Mouse (Mus musculus) layer of hippocampus, adult 11-12 months (tissue): ENCODE data around the gene Slc35b3.

ENCODE experiments used
- DNase-seq: peaks from one replicate; pipeline ENCODE4 v3.0.0; 2022; ENCODE audit warnings: low spot score

Slc35b3 gene

DNA sequence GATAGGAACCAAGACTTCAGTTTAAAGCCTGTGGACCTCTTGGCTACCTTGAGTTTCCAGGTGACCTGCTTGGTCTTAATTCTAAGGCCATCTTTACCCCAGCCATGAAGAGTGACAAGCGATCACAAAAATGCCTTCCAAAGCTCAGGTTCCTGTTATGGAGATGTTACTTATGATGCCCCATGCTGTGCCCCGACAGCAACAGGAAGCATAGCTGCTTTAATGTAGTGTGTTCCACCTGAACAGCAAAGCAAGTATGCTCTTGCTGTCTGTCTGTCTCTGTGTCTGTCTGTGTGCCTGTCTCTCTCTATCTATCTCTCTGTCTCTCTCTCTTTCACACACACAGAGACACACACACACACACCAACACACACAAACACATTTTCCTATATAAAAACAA lies 22.2 kb downstream of the Slc35b3 start:
- no peak for DNase-seq

DNA sequence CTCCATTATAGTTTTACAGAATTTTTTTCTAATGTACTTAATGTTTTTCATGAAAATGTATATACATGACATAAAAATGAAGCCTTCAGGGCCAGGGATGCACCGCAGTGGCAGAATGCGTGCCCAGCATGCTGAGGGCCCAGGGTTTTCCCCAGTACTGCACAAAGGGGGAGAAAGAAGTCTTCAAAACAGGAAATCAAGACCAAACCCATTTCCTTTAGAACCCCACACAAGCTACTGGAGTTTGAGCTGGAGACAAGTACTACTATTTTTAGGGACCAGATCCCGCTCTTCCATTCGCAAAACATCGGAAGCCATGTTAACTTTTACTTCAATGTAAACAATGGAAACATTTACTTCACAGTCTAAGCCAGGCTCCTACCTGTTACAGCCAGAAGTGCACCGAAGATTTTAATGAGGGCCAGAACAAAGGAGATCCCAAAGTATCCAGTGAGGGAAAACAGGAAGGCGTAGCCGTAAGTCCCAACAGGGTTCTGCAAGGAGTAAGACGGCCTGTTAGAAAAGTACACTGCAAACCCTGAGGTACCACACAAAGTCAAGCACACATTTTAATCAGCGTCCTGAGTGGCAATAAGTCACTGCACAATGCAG lies 23.7 kb downstream of the Slc35b3 start:
- no peak for DNase-seq

DNA sequence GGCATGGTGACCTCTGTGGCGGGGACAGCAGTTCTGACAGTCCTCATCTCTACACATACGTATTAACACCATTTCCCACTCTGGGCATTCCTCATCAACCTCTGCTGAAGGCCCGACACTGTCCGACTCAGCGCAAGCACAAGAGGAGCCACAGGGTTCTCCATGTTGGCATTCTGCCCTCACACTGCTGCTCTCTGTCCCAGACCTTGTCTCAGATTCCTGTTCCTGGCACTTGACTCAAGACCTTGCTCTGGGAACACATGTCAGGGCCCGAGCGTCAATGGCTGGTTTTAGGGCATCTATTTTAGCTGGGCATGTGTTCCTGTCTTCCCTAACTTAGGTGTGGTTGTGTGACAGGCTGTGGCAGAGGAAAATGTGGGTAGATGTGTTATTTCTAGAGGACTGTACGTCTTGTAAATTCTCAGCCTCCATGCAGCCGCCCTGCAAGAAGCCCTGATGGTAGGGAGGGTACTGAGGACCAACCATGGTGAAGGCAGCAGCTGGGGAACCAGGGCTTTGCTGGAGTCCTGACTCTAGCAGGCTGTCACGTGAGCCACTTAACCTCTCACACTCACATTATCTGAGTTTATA lies 24.7 kb downstream of the Slc35b3 start:
- DNase-seq, result no peak

DNA sequence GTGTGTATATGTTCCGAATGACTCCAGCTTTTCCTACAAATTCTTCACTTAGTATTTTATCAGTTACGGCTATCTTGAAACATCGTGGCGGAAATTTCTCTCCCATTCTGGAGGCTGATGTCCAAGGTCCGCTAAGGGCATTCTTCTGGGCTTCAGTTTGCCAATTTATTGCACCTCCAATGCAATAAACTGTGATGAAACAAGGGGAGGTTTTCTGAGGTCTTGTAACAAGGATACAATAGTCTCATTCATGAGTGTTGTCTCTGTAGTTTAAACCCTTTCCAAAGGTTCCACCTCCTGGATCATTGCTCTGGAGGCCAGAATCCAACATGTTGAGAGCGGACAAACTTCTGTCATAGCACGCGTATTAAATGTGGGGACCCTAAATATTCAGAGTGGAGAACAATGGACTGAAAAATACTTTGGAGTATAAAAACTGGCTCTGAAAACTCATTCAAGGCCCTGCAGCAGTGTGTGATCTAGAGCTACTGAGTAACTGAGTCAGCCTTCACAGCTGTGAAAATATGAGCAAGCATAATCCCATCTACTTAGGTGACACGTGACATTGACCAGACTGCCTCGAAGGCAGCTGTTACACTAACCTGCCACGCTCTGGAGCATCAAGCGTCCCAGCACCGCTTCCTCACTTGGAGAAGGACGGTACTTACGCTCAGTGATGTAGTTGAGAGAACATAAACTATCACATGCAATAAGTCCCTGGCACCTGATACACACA lies 30.7 kb downstream of the Slc35b3 start:
- DNase-seq, result no peak

DNA sequence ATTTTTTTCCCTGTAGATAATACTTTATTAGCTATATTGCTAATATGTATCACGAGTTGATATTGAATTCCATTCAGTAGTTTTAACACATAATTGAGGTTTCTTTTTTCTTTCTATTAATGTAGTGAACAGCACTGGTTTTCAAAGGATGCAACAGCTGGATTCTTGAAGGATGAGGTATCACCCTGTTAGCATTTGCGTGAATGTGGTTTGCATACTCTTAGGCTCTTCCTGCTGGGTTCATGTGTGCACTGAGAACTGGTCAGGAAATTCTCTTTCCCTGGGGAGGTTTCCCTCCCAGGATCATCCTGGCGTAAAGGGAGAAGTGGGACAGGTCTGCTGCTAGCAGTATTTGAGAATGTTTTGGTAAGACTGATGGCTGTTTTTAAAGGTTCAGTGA lies 38.0 kb downstream of the Slc35b3 start:
- DNase-seq, result no peak

DNA sequence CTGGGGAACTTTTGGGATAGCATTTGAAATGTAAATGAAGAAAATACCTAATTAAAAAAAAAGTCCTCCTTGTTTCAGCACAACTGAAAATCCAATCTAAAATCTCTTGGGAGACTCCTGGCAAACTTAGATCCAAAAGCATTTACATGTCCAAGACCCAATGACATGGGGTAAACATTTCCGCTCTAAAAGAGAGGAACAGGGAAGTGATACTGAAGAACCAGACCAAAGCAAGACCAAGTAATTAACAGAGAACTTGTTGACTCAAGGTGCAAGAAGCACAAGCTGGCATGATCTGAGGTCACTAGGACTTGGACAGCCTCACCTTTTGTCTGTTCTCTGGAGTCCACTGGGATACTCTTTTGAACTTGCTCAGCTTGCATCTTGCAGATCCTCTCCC lies 39.4 kb downstream of the Slc35b3 start:
- no peak for DNase-seq

DNA sequence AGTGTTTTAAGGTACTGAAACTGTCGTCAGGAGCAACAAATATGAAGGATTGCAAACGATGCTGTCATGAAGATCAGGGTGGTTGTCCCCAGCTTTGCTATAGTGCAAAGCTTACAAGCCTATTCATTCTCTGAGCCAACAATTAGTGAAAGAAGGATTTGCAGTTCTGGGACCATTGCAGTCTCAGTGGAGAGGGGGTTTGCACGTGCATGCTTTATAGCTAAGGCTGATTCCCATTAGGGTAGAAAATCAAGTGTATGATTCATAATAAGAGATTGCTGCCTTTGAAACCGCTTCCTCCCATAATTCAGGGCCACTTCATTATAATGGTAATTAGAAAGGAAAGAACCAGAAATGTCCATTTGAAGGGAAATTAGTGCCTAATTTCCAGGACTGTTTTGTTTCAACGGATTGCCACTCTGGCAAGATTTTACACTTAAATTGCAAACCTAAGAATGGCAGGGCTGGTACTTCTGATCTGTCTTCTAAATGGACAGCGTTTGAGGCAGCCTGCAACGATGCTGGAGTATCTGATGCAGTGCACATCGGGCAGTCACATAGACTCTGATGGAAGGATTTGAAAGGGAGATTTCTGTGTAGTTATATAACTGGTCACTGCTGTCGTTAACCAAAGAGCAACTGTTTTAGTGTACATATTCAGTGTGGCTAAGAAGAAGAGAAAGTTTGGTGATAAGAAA lies 42.3 kb downstream of the Slc35b3 start:
- no peak for DNase-seq

DNA sequence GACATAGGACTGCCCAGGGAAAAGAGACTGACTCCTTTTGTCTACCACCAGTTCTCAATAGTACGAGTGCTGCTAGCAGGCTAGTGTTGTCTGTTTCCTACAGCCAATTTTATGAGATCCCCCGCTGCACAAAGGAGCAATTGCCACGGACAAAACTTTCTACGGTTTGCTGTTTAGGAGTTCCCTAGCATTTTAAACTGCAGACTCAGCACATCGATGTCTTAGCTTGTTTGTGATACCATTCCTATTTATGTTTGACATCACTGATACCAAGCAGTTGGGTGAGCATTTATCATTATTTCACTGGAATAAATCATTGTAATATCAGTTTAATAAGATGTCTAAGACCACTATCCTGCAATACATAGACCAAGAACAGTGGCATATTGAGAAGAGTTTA lies 43.1 kb downstream of the Slc35b3 start:
- no peak for DNase-seq

DNA sequence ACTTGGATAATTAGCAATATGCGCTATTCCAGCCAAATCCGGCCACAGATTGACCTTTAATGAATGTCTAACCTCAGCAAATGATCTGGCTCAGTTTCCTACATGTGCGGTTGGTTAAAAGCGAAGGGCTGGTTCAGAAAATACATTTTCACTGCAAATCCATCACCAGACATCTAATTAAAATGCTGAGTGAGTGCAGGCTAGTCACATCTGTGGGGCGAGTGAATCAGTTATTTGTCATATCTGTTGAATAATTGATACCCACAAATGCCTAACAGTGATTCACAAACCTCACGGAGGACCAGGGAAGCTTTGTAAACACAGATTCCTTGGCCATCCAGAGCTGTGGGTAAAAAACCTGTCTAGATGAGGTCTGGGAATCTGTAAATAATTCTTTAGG lies 45.9 kb downstream of the Slc35b3 start:
- no peak for DNase-seq

DNA sequence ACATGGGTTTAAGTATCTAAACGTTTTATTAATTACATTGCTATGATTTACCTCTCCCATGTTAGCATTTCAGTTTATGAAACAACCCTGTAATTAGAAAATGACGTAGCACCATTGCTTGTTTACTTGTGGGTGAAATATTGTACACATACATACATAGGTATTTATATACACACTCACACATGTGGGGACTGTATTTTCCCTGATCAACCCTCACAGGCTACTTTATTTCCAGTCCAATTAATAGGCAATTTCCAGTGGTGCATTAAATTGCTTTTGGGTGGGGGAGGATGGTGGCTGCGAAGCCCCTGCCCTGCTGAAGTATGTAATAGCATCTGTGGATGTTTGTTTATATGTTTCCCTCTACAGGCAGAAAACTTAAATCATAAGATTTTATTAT lies 68.3 kb downstream of the Slc35b3 start:
- no peak for DNase-seq
